Mouse (Mus musculus) lung, postnatal 25 days (tissue): ENCODE data around the gene Zswim4.
A peak's percentile ranks its signal among the peaks of the same experiment; 100 is the strongest.

Source experiments
- DNase-seq: peaks from one replicate; pipeline ENCODE4 v3.0.0; 2022; ENCODE audit warnings: low spot score

Gene Zswim4

GRCm38 (mm10) chr8:84223322-84224029 is 13.4 kb downstream of the Zswim4 start:
- no peak for DNase-seq

GRCm38 (mm10) chr8:84222566-84223165 is 14.2 kb downstream of the Zswim4 start:
- DNase-seq, result no peak

- DNase-seq, result no peak
Measured at GRCm38 (mm10) chr8:84220105-84220504, 16.8 kb downstream of the Zswim4 start.

GRCm38 (mm10) chr8:84218143-84218542 is 18.7 kb downstream of the Zswim4 start:
- no peak for DNase-seq

- no peak for DNase-seq
Measured at GRCm38 (mm10) chr8:84217206-84217605, 19.6 kb downstream of the Zswim4 start.

- DNase-seq, result no peak
Measured at GRCm38 (mm10) chr8:84213277-84213676, 23.6 kb downstream of the Zswim4 start.

GRCm38 (mm10) chr8:84211881-84212563 is 24.8 kb downstream of the Zswim4 start:
- no peak for DNase-seq

- DNase-seq, result no peak
Measured at GRCm38 (mm10) chr8:84211202-84211601, 25.7 kb downstream of the Zswim4 start.

GRCm38 (mm10) chr8:84210167-84210791 is 26.6 kb downstream of the Zswim4 start:
- DNase-seq, result peak; percentile 78

- DNase-seq, result no peak
Measured at GRCm38 (mm10) chr8:84208381-84209380, 28.2 kb downstream of the Zswim4 start.

GRCm38 (mm10) chr8:84207811-84208210 is 29.0 kb downstream of the Zswim4 start:
- DNase-seq, result peak; percentile 82

GRCm38 (mm10) chr8:84206666-84207065 is 30.2 kb downstream of the Zswim4 start:
- no peak for DNase-seq

GRCm38 (mm10) chr8:84205073-84205472 is 31.8 kb downstream of the Zswim4 start:
- no peak for DNase-seq

GRCm38 (mm10) chr8:84203975-84204772 is 32.7 kb downstream of the Zswim4 start:
- peak; percentile 89 for DNase-seq

- peak; percentile 91 for DNase-seq
Measured at GRCm38 (mm10) chr8:84202938-84203917, 33.6 kb downstream of the Zswim4 start.

GRCm38 (mm10) chr8:84202466-84202865 is 34.4 kb downstream of the Zswim4 start:
- DNase-seq, result peak; percentile 86

- peak; percentile 90 for DNase-seq
Measured at GRCm38 (mm10) chr8:84201545-84202245, 35.2 kb downstream of the Zswim4 start.

- peak; percentile 87 for DNase-seq
Measured at GRCm38 (mm10) chr8:84200652-84201544, 36.0 kb downstream of the Zswim4 start.
